Mouse (Mus musculus) erythroblast, embryonic 14.5 days (primary cell): ENCODE results near the gene Sesn3.

Source experiments
- GATA1 ChIP-seq: IDR thresholded peaks from 2 replicates; pipeline ENCODE4 v1.6.1; 2012; ENCODE audit warnings: low read length, inconsistent platforms, mixed read lengths
- TAL1 ChIP-seq: IDR thresholded peaks from 3 replicates; pipeline ENCODE4 v1.6.1; 2012; ENCODE audit warnings: low read length, inconsistent platforms, mixed read lengths

DNA sequence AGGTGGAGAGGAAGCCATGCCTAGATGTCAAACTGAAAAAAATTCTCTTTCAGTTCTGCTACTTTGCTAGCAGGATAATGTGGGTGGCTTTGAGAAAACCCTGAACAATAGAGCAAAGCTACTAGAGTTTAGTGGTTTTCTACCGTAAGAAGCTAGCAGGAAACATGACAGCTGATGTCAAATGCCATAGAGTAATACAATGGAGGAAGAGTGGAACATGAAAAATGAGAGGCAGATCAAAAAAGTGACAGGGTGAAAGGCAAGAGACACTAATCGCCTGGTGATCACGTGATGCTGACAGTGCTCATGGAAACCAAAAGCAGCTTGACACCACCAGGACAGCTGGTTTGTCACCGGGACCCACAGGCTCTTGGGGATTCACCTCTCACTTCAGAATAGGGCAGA, 12.3 kb upstream of the Sesn3 start:
- no peak for TF ChIP-seq TAL1
- no peak for TF ChIP-seq GATA1
